Mouse (Mus musculus): ENCODE data around the gene Tldc1. TPM values are rescaled to one million over a fixed set of nuclear protein-coding genes. Genes with fewer than 3 reads are reported as not detected.

The Tldc1 gene
- total RNA-seq, 1 experiment from 2014 or later, result 3.8 TPM

Other genes with a start within 250 kb of the Tldc1 start
- 25.1 to 55.3 TPM (median 48.6 TPM) in 3 replicates for gene Mbtps1, start 219.7 kb downstream of the Tldc1 start, total RNA-seq (2017)
- gene Hsdl1, start 203.2 kb downstream of the Tldc1 start, total RNA-seq (2017), result 25.5 to 34.2 TPM (median 27.4 TPM) in 3 replicates
- 1.3 TPM in 1 of 3 replicates, not detected in the others for gene Dnaaf1, start 203.2 kb downstream of the Tldc1 start, total RNA-seq (2017)
- 4.6 to 8.2 TPM (median 6.0 TPM) in 3 replicates for gene Taf1c, start 173.2 kb downstream of the Tldc1 start, total RNA-seq (2017)
- gene Adad2, start 165.7 kb downstream of the Tldc1 start, total RNA-seq (2017), result not detected in 3 replicates
- not detected in 3 replicates for gene Kcng4, start 142.7 kb downstream of the Tldc1 start, total RNA-seq (2017)
- not detected in 3 replicates for gene Wfdc1, start 112.1 kb downstream of the Tldc1 start, total RNA-seq (2017)
- not detected in 3 replicates for gene Atp2c2, start 78.4 kb downstream of the Tldc1 start, total RNA-seq (2017)
- 289 to 324 TPM (median 310 TPM) in 3 replicates for gene Cotl1, start 62.1 kb upstream of the Tldc1 start, total RNA-seq (2017)
- 8.5 to 16.5 TPM (median 14.2 TPM) in 3 replicates for gene Klhl36, start 83.8 kb upstream of the Tldc1 start, total RNA-seq (2017)
- gene Usp10, start 131.9 kb upstream of the Tldc1 start, total RNA-seq (2017), result 27.0 to 27.9 TPM (median 27.1 TPM) in 3 replicates
- 10.0 to 63.8 TPM (median 16.1 TPM) in 3 replicates for gene Gm20388, start 132.4 kb upstream of the Tldc1 start, total RNA-seq (2017)
- gene Crispld2, start 214.0 kb upstream of the Tldc1 start, total RNA-seq (2017), result 0.10 TPM in 1 of 3 replicates, not detected in the others

Data from monocyte, adult 5-6 weeks (primary cell).